Mouse (Mus musculus) 3134 (cell line): ENCODE data around the gene Pip5k1a.
"Not testable (repeated sequence)": the region's sequence is repeated elsewhere in the genome, so short reads cannot be mapped to it uniquely, and the experiment has no call there.

Experiments used
- DNase-seq: peaks from one replicate; pipeline ENCODE4 v3.0.0-alpha.2; 2011; ENCODE audit warnings: low spot score; ENCODE audit not compliant: insufficient read length; ENCODE audit errors: extremely low read depth

Pip5k1a gene

GRCm38 (mm10) chr3:95117751-95118150 lies 11.0 kb upstream of the Pip5k1a start:
- DNase-seq = peak; percentile 49

- DNase-seq = no peak
These were observed 6.0 kb upstream of the Pip5k1a start for GRCm38 (mm10) chr3:95112760-95113159.

- peak; percentile 89 for DNase-seq
These were observed 4.4 kb upstream of the Pip5k1a start, which contains the start of gene Vps72 for GRCm38 (mm10) chr3:95110911-95111726. Vps72 (plus strand) TSS chr3:95111022.

GRCm38 (mm10) chr3:95107898-95108297 lies 1.2 kb upstream of the Pip5k1a start:
- no peak for DNase-seq

- not testable (repeated sequence) for DNase-seq
These were observed 578 bp upstream of the Pip5k1a start for GRCm38 (mm10) chr3:95107308-95107707.

GRCm38 (mm10) chr3:95105586-95106337 lies 968 bp downstream of the Pip5k1a start:
- peak; percentile 32 for DNase-seq

- no peak for DNase-seq
These were observed 1.6 kb downstream of the Pip5k1a start for GRCm38 (mm10) chr3:95105121-95105520.

- DNase-seq = no peak
These were observed 5.9 kb downstream of the Pip5k1a start for GRCm38 (mm10) chr3:95100854-95101253.

- DNase-seq = no peak
These were observed 18.7 kb downstream of the Pip5k1a start for GRCm38 (mm10) chr3:95088071-95088470.

- DNase-seq = no peak
These were observed 35.1 kb downstream of the Pip5k1a start for GRCm38 (mm10) chr3:95071606-95072005.

GRCm38 (mm10) chr3:95066570-95066969 lies 40.2 kb downstream of the Pip5k1a start:
- peak; percentile 88 for DNase-seq

GRCm38 (mm10) chr3:95066095-95066494 lies 40.6 kb downstream of the Pip5k1a start:
- DNase-seq = peak; percentile 76

GRCm38 (mm10) chr3:95065553-95065952 lies 41.2 kb downstream of the Pip5k1a start:
- no peak for DNase-seq

GRCm38 (mm10) chr3:95063741-95064140 lies 43.0 kb downstream of the Pip5k1a start:
- DNase-seq = peak; percentile 67

- no peak for DNase-seq
These were observed 48.7 kb downstream of the Pip5k1a start for GRCm38 (mm10) chr3:95058078-95058477.

- no peak for DNase-seq
These were observed 50.5 kb downstream of the Pip5k1a start for GRCm38 (mm10) chr3:95056275-95056674.

- peak; percentile 61 for DNase-seq
These were observed 52.1 kb downstream of the Pip5k1a start for GRCm38 (mm10) chr3:95054481-95055260.

GRCm38 (mm10) chr3:95053701-95054100 lies 53.0 kb downstream of the Pip5k1a start:
- DNase-seq = peak; percentile 48

- DNase-seq = no peak
These were observed 53.8 kb downstream of the Pip5k1a start for GRCm38 (mm10) chr3:95052959-95053358.

- no peak for DNase-seq
These were observed 58.8 kb downstream of the Pip5k1a start for GRCm38 (mm10) chr3:95047914-95048313.
